ENCODE assay signal across 23 mouse cellular contexts in genomic region chr1:127302620-127303019, GRCm38 (mm10).
DNase-seq lines count a peak whose midpoint lies in the region; ATAC-seq and TF ChIP-seq lines count a peak whose summit lies in the region.
"Had no signal": no experiment of that assay in that cellular context is flagged by ENCODE, and none has a peak within 500 bp of the region (broad histone marks: within the 10 kb centered on the region; RNA-seq: fewer than 3 reads in every experiment).

No protein-coding gene starts in this region.

- TF ChIP-seq EP300 in stomach, postnatal 0 days (optimal IDR thresholded peaks at IDR 0.05) = no peak

- no peak for TF ChIP-seq POLR2A in thymus, adult 2 months (IDR thresholded peaks at IDR 0.05; ENCODE audit: control insufficient read depth, extremely low read depth, insufficient read depth, low read length, poor library complexity)

- no peaks in the 10 kb centered on the region for H3K9me3 ChIP-seq in stomach, embryonic 15.5 days
- no peaks in the 10 kb centered on the region for H3K9me3 ChIP-seq in stomach, postnatal 0 days (ENCODE audit: control insufficient read depth, low read length)
- no peaks in the 10 kb centered on the region for H3K9me3 ChIP-seq in hindbrain, embryonic 13.5 days
- H3K9me3 ChIP-seq: forebrain, embryonic 13.5 days; heart, embryonic 10.5 days; hindbrain, embryonic 12.5 days; limb, embryonic 15.5 days had no signal

- no peak overlapping the region for H3K4me3 ChIP-seq in stomach, embryonic 15.5 days (replicated peaks)
- no peak overlapping the region for H3K4me3 ChIP-seq in stomach, postnatal 0 days (ENCODE audit: low read depth, low read length)
- no peak overlapping the region for H3K4me3 ChIP-seq in thymus, adult 2 months (ENCODE audit: control insufficient read depth, insufficient read depth, low read length)
- no peak overlapping the region for H3K4me3 ChIP-seq in hindbrain, embryonic 13.5 days
- H3K4me3 ChIP-seq: forebrain, embryonic 13.5 days; gastrocnemius, adult 2 months; heart, embryonic 10.5 days; hindbrain, embryonic 12.5 days; limb, embryonic 15.5 days had no signal

- no peaks in the 10 kb centered on the region for H3K4me1 ChIP-seq in stomach, embryonic 15.5 days
- H3K4me1 ChIP-seq in stomach, postnatal 0 days (replicated peaks; ENCODE audit: control insufficient read depth, insufficient read depth) = no peaks in the 10 kb centered on the region
- peaks cover 66% of the 10 kb centered on the region for H3K4me1 ChIP-seq in thymus, adult 2 months (replicated peaks; ENCODE audit: control insufficient read depth, insufficient read depth, low read length)
- no peaks in the 10 kb centered on the region for H3K4me1 ChIP-seq in hindbrain, embryonic 13.5 days (replicated peaks)
- H3K4me1 ChIP-seq: forebrain, embryonic 13.5 days; hindbrain, embryonic 12.5 days had no signal

- no peak for TF ChIP-seq CTCF in stomach, postnatal 0 days (IDR thresholded peaks at IDR 0.05; ENCODE audit: low read depth)
- TF ChIP-seq CTCF in thymus, adult 2 months (IDR thresholded peaks at IDR 0.05; ENCODE audit: borderline replicate concordance, control insufficient read depth, extremely low read depth, insufficient read depth, low read length, poor library complexity) = no peak

- H3K9ac ChIP-seq in stomach, embryonic 15.5 days = no peak overlapping the region
- H3K9ac ChIP-seq in stomach, postnatal 0 days (ENCODE audit: low read length) = no peak overlapping the region
- H3K9ac ChIP-seq in hindbrain, embryonic 13.5 days = no peak overlapping the region
- H3K9ac ChIP-seq: forebrain, embryonic 13.5 days; hindbrain, embryonic 12.5 days; limb, embryonic 15.5 days; lung, embryonic 14.5 days had no signal

- DNase-seq in stomach, postnatal 0 days (ENCODE audit: low spot score) = no peak
- peak; percentile 35 for DNase-seq in thymus, adult 2 months
- peak; percentile 53 for DNase-seq in thymus, postnatal 4 days
- no peak for DNase-seq in cerebellum, adult 11 months
- DNase-seq in right cerebral cortex, postnatal 36 days (ENCODE audit: low spot score in 2 of 2) = no peak
- DNase-seq: adrenal gland, adult 8-10 months; cerebellum, adult 2 months; cerebellum, postnatal 25 days; gastrocnemius, adult 2 months; kidney, adult 11 months; left cerebral cortex, postnatal 4 days; lung, embryonic 14.5 days; right cerebral cortex, postnatal 14 days; spleen, adult 18-20 months had no signal

- no peak overlapping the region for H3K27ac ChIP-seq in stomach, embryonic 15.5 days
- H3K27ac ChIP-seq in stomach, postnatal 0 days (replicated peaks) = no peak overlapping the region
- H3K27ac ChIP-seq in thymus, adult 2 months (ENCODE audit: control insufficient read depth, insufficient read depth, low read length) = peak overlapping the region; percentile 70
- no peak overlapping the region for H3K27ac ChIP-seq in hindbrain, embryonic 13.5 days
- H3K27ac ChIP-seq: forebrain, embryonic 13.5 days; gastrocnemius, adult 2 months; heart, embryonic 10.5 days; hindbrain, embryonic 12.5 days; kidney, postnatal 0 days; limb, embryonic 15.5 days had no signal

- 94% methylated on average over 2 of the region's 2 CpGs for WGBS in stomach, embryonic 15.5 days
- 88% methylated on average over 2 of the region's 2 CpGs for WGBS in stomach, postnatal 0 days
- 6% methylated on average over 2 of the region's 2 CpGs for WGBS in thymus, adult 2 months
- 100% methylated on average over 2 of the region's 2 CpGs for WGBS in hindbrain, embryonic 13.5 days

- no peak overlapping the region for H3K4me2 ChIP-seq in stomach, embryonic 15.5 days
- no peak overlapping the region for H3K4me2 ChIP-seq in stomach, postnatal 0 days (replicated peaks; ENCODE audit: low read depth)
- H3K4me2 ChIP-seq in hindbrain, embryonic 13.5 days = no peak overlapping the region
- H3K4me2 ChIP-seq: forebrain, embryonic 13.5 days; hindbrain, embryonic 12.5 days; limb, embryonic 15.5 days; lung, embryonic 14.5 days had no signal

- ATAC-seq in stomach, embryonic 15.5 days (ENCODE audit: insufficient read depth, low FRiP score, low read depth) = 0 out of 2 replicates have a peak, but pooled peaks have one; percentile 14
- no peak for ATAC-seq in stomach, postnatal 0 days (ENCODE audit: low FRiP score, low TSS enrichment)
- ATAC-seq in common myeloid progenitor, adult 5-6 weeks (replicated peaks; ENCODE audit: low read depth, poor library complexity, severe bottlenecking) = peak; percentile 20
- ATAC-seq in hindbrain, embryonic 13.5 days (ENCODE audit: low FRiP score) = no peak
- ATAC-seq: forebrain, embryonic 13.5 days; Patski had no signal

- no peaks in the 10 kb centered on the region for H3K27me3 ChIP-seq in stomach, embryonic 15.5 days (replicated peaks)
- H3K27me3 ChIP-seq in stomach, postnatal 0 days (ENCODE audit: control insufficient read depth, insufficient read depth, low read length) = no peaks in the 10 kb centered on the region
- H3K27me3 ChIP-seq in thymus, adult 2 months (ENCODE audit: control insufficient read depth, insufficient read depth, low read length) = no peaks in the 10 kb centered on the region
- no peaks in the 10 kb centered on the region for H3K27me3 ChIP-seq in hindbrain, embryonic 13.5 days
- H3K27me3 ChIP-seq: forebrain, embryonic 13.5 days; hindbrain, embryonic 12.5 days; limb, embryonic 15.5 days; Patski had no signal

- no peaks in the 10 kb centered on the region for H3K36me3 ChIP-seq in stomach, embryonic 15.5 days
- no peaks in the 10 kb centered on the region for H3K36me3 ChIP-seq in stomach, postnatal 0 days (ENCODE audit: control insufficient read depth, insufficient read depth, low read length)
- H3K36me3 ChIP-seq in thymus, adult 2 months (ENCODE audit: control insufficient read depth, insufficient read depth, low read length) = no peaks in the 10 kb centered on the region
- peaks cover 6% of the 10 kb centered on the region; the same call in 1 of the 2 replicates for H3K36me3 ChIP-seq in hindbrain, embryonic 13.5 days
- H3K36me3 ChIP-seq: limb, embryonic 15.5 days had no signal

Comparison
In these comparisons a context has a peak if more than half of its experiments do, and no peak if none do; other contexts are left out.
1. ATAC-seq: peak in stomach, embryonic 15.5 days (single experiment) and common myeloid progenitor, adult 5-6 weeks (single experiment); none in stomach, postnatal 0 days (single experiment) and hindbrain, embryonic 13.5 days (single experiment).
2. DNase-seq: peak in thymus, adult 2 months (single experiment) and thymus, postnatal 4 days (single experiment); none in stomach, postnatal 0 days (single experiment), cerebellum, adult 11 months (single experiment) and right cerebral cortex, postnatal 36 days (0 of 2).